Mouse (Mus musculus): ENCODE measurements around the gene Icos. TPM values are rescaled to one million over a fixed set of nuclear protein-coding genes. Genes with fewer than 3 reads are reported as not detected.

Icos gene
- total RNA-seq, 2 experiments from 2014 or later, result 0.20 to 2.5 TPM

DNA sequence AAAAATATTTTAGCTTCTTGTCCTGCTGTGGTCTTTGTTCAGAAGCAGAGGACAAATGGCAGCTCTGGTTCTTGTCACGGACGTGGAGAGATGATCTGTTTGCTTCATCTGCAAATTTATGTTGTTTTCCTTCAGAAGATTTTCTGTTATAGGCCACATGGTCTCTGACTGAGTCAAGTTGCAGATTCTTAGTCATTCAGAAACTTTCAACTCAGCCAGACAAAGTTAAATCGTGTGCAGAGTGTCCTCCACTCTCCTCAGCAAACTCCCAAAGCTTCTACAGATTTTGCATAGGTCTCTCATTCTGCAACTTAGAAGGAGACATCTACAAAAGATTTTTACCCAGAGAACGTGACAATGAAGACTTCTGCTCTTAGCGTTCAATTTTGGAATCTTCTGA is 49.0 kb downstream of the Icos start:
- no peak for ATAC-seq (replicated peaks; ENCODE audit: low FRiP score, low TSS enrichment, poor library complexity, severe bottlenecking)

DNA sequence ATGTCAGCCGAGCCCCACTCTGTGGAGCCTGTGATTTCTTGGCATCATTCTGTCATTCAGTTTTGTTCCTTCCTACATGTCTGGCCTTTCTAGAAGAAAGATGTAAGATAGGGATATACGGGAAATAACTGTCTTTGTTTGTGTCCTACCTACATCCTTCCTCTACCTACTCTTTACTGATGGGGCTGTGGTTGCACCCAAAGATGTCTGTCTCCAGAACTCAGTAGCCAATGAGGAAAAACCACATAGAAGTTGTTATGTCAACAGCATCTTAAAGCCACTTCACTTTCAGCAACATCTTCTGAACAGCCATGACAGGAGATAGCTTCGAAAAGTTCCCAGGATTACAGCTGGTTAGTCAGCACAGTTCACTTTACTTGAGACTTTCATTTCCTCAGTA is 49.8 kb downstream of the Icos start:
- no peak for ATAC-seq (replicated peaks; ENCODE audit: low FRiP score, low TSS enrichment, poor library complexity, severe bottlenecking)

DNA sequence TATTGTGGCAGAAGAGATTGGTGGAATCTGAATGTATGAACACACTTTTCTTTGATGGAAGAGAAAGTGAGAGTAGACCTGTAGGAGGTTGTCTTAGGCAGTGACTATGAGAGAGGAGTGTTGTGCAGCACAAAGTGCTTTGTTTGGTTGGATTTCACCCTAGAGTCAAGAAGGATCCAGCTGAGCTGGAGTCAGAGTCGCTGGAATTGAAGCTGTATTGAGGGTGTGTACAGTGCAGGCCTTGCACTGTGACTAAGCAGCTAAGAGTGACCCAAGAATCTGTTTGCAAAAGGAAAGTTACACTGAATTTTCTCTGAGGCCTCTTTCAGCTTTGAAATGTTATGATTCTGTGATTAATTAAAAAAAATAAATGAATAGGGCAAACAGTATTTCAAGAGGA is 52.2 kb downstream of the Icos start:
- ATAC-seq (replicated peaks; ENCODE audit: low FRiP score, low TSS enrichment, poor library complexity, severe bottlenecking), result no peak

DNA sequence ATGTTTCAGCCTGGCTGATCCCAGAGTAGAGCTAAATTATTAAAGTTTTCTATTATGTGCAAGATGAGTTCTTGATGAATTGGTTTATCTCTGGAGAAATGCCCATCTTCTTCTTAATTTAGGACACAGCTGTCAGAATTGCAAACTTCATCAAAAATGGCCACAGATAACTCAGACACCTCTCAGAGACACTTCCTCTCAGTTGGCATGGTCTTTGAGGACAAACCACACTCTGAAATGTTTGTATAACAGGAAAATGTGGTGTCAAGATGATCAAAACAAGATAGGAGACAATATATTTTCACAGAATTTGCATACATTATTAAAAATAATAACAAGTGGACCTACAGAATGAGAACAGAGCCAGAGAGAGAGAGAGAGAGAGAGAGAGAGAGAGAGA is 52.8 kb downstream of the Icos start:
- no peak for ATAC-seq (replicated peaks; ENCODE audit: low FRiP score, low TSS enrichment, poor library complexity, severe bottlenecking)

DNA sequence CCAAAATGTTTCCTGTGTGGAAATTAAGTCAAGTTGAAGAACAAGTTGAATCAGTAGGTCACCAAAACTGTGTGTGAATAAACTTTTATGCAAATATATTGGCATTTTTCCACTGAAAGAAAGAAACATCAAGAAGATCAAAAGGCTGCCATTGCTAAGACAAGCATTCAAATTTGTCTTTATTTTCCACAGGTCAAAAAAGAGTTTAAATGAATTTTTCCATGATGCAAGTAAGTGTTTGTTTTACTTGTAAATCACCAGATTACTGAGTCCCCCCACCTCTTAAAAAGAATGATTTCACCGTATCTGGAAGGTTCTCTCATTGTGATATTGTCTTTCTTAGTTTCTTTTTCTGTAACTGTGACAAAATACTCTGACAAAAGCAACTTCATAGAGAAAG is 57.5 kb downstream of the Icos start:
- no peak for ATAC-seq (replicated peaks; ENCODE audit: low FRiP score, low TSS enrichment, poor library complexity, severe bottlenecking)

DNA sequence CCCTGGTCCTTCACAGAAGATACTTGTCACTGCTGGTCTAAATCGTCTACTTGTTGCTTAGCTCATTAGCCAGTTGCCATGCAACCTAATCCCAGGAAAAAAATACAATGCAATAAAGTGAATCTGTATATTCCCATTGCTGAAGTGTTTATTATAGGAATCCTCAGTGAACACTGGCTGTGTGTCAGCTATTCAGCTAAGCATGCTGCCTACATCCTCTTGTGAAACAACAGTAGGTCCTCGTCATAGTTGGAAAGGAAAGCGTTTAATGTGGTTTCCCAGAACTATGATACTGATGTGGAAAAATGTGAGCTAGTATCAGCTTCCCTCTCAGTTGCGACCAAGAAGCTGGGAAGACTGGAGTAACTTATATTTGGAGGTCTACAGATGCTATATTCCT is 60.5 kb downstream of the Icos start:
- ATAC-seq (replicated peaks; ENCODE audit: low FRiP score, low TSS enrichment, poor library complexity, severe bottlenecking), result no peak

DNA sequence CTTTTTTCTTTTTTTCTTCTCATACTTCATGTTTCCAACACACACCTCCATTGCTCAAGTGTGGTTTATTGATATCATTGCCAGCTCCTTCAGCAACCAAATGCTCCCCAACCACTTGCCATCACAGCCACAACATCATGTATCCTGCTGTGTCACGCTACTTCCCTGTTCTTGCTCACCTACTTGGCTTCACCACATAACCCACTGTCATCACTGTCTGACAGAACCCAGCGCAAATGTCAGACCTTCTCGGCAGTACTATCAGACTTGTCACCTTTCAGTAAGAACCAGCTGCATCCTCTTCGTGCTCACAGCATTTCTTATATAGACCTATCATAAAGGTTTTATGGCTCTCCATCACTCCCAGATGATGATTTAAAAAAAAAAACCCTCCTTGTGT is 61.6 kb downstream of the Icos start:
- ATAC-seq (replicated peaks; ENCODE audit: low FRiP score, low TSS enrichment, poor library complexity, severe bottlenecking), result no peak

DNA sequence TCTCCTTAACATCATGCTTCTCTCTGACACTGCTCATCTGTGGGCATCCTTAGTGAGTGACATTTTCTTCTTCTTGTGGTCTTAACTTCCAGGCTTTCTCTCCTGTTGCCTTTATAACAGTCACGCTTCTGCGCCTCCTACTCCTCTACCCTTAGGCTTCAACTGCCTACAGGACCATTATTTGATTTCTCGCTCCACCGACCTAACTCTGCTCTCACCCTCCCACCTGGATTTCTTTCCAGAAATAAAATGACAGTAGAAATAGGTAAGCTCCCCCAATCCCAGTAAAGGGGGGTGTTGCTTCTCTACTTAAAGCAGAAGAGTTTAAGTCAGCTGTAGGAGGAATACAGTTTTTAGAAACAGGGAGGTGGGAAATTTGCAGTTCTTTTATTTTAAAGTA is 62.7 kb downstream of the Icos start:
- ATAC-seq (replicated peaks; ENCODE audit: low FRiP score, low TSS enrichment, poor library complexity, severe bottlenecking), result no peak

DNA sequence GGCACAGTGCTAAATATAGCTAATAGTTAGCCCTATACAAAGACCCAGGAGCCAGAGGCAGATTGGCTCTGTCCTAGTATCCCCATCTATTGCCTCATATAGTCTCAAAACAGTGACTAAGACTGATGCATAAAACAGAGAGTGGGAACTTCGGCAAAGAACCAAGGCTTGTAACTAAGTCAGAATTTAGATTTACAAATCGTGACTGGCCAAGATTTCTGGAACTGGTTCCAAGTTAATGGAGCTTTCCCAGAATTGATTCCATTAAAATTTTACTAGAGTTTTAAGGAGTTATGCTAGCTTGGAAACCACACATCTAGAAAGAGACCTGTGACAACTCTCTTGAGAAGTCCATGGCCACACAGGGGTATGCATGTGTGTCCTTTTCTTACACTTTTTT is 65.1 kb downstream of the Icos start:
- no peak for ATAC-seq (replicated peaks; ENCODE audit: low FRiP score, low TSS enrichment, poor library complexity, severe bottlenecking)

DNA sequence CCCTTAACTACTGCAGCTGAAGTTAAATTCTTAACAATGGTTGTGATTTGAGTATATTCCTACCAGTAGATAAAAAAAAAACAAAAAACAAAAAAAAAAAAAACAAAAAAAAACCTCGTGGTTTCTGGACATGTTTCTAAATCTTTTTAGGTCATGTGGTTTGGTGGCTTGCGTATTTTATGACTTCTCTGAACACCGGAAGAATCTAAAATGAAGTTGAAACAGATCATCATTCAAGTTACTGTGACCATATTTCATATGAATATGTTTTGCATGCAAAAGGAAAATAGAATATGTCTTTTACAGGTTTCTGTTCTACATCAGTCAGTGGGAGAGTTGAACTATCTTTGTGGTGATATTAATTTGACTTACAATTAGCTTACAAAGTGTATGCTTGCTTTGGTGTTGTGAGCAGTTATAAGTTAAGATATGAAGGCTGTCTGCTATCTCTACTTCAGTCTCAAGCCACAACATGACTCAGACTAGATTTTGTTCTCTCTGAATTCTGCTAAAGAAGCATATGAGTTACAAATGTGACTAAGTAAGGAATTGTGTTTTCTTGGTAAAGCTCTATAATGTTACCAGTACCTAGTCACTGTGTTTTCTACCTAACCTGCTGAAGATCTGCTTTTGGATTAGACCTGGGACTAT is 68.5 kb downstream of the Icos start:
- ATAC-seq (replicated peaks; ENCODE audit: low FRiP score, low TSS enrichment, poor library complexity, severe bottlenecking), result no peak

DNA sequence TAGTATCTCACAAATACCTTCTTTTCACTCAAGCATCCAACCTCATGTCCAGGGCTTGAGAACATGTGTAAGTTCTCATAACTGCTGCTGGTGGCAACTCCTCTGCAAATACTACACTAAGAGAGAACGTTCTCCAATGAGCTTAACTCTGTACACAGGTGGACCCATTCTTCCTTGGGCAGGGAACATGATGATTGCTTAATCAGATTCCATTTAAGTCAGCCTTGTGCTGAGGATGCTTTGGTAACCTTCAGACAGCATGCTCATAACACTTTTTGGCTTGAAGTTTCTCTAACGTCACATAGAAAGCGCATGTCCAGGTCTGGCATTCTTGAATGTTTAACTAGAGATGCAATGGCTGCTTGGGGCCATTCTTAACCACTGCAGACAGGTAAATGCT is 69.6 kb downstream of the Icos start:
- no peak for ATAC-seq (replicated peaks; ENCODE audit: low FRiP score, low TSS enrichment, poor library complexity, severe bottlenecking)

Other genes starting within 250 kb of the Icos start
- gene Ctla4, start 90.9 kb upstream of the Icos start, total RNA-seq (2014; fragmentation: Nextera tagmentation), result not detected in 2 replicates
- gene Ctla4, start 90.9 kb upstream of the Icos start, total RNA-seq (2017), result not detected in 2 replicates

Measured in megakaryocyte-erythroid progenitor cell, adult 5-6 weeks (primary cell).